Mouse (Mus musculus) adrenal gland (tissue): ENCODE measurements around the gene Atp1a1.

Experiments used
- intact Hi-C: fragments of 180-260 bp; cut with DNase I; formaldehyde crosslinking; loops from one replicate; pipeline ENCODE4 v1.15.1; 2025
- long read RNA-seq, 2 experiments: library from polyadenylated mRNA; unstranded; transcript quantifications; one replicate each; pipeline ENCODE4 v2.0.0; 2020; ENCODE audit warnings: borderline replicate concordance in 1 of 2; ENCODE audit not compliant: insufficient replicate concordance in 1 of 2

Atp1a1 gene
- long read RNA-seq, experiment 1, transcript Atp1a1-201 (23 exons, 3,679 nt), result major isoform, 9 of 19 reads
- long read RNA-seq, experiment 1, partial matches to known transcripts, result 9 of 19 reads
- long read RNA-seq, experiment 1, other reads (novel, unspliced or antisense), result 1 of 19 reads
- long read RNA-seq, experiment 2, transcript Atp1a1-201 (23 exons, 3,679 nt), result major isoform, 6 of 22 reads
- long read RNA-seq, experiment 2, partial matches to known transcripts, result 7 of 22 reads
- long read RNA-seq, experiment 2, other reads (novel, unspliced or antisense), result 9 of 22 reads

- intact Hi-C loops, result loop anchor here (5.0 kb wide), 3 partner anchors 97 to 203 kb away; no protein-coding TSS in a partner anchor
Observed at GRCm38 (mm10) chr3:101604550-101605223, at the start of gene Atp1a1. Atp1a1 (minus strand) TSS chr3:101604684.

GRCm38 (mm10) chr3:101653446-101653845 lies 49.0 kb upstream of the Atp1a1 start:
- intact Hi-C loops, result no loop called here

GRCm38 (mm10) chr3:101652967-101653366 lies 48.5 kb upstream of the Atp1a1 start:
- intact Hi-C loops, result no loop called here

- intact Hi-C loops, result no loop called here
Observed at GRCm38 (mm10) chr3:101650328-101650727, 45.8 kb upstream of the Atp1a1 start.

GRCm38 (mm10) chr3:101649271-101649670 lies 44.8 kb upstream of the Atp1a1 start:
- intact Hi-C loops, result no loop called here

- intact Hi-C loops, result no loop called here
Observed at GRCm38 (mm10) chr3:101648096-101648793, 43.8 kb upstream of the Atp1a1 start.

- intact Hi-C loops, result no loop called here
Observed at GRCm38 (mm10) chr3:101646806-101647205, 42.3 kb upstream of the Atp1a1 start.

- intact Hi-C loops, result no loop called here
Observed at GRCm38 (mm10) chr3:101645569-101646106, 41.2 kb upstream of the Atp1a1 start.

- intact Hi-C loops, result no loop called here
Observed at GRCm38 (mm10) chr3:101644062-101644802, 39.7 kb upstream of the Atp1a1 start.

GRCm38 (mm10) chr3:101643264-101643663 lies 38.8 kb upstream of the Atp1a1 start:
- intact Hi-C loops, result no loop called here

GRCm38 (mm10) chr3:101638223-101638622 lies 33.7 kb upstream of the Atp1a1 start:
- intact Hi-C loops, result no loop called here

- intact Hi-C loops, result no loop called here
Observed at GRCm38 (mm10) chr3:101636510-101636909, 32.0 kb upstream of the Atp1a1 start.

GRCm38 (mm10) chr3:101636086-101636485 lies 31.6 kb upstream of the Atp1a1 start:
- intact Hi-C loops, result no loop called here

- intact Hi-C loops, result no loop called here
Observed at GRCm38 (mm10) chr3:101634141-101634900, 29.8 kb upstream of the Atp1a1 start.

- intact Hi-C loops, result no loop called here
Observed at GRCm38 (mm10) chr3:101628255-101628654, 23.8 kb upstream of the Atp1a1 start.

GRCm38 (mm10) chr3:101624287-101624686 lies 19.8 kb upstream of the Atp1a1 start:
- intact Hi-C loops, result no loop called here

- intact Hi-C loops, result loop anchor here (5.0 kb wide), 1 partner anchor 188 kb away; no protein-coding TSS in a partner anchor
Observed at GRCm38 (mm10) chr3:101619017-101619416, 14.5 kb upstream of the Atp1a1 start.

GRCm38 (mm10) chr3:101618505-101618904 lies 14.0 kb upstream of the Atp1a1 start:
- intact Hi-C loops, result loop anchor here (5.0 kb wide), 1 partner anchor 189 kb away; no protein-coding TSS in a partner anchor

GRCm38 (mm10) chr3:101617451-101617850 lies 13.0 kb upstream of the Atp1a1 start:
- intact Hi-C loops, result loop anchor here (5.0 kb wide), 1 partner anchor 190 kb away; no protein-coding TSS in a partner anchor

- intact Hi-C loops, result loop anchor here (5.0 kb wide), 1 partner anchor 190 kb away; no protein-coding TSS in a partner anchor
Observed at GRCm38 (mm10) chr3:101617007-101617406, 12.5 kb upstream of the Atp1a1 start.
